Mouse (Mus musculus) left cerebral cortex, adult 11 months (tissue): ENCODE results near the gene Mrgprb3.

Experiments used
- DNase-seq: peaks from one replicate; pipeline ENCODE4 v3.0.0; 2022; ENCODE audit warnings: low spot score

Gene Mrgprb3

GRCm38 (mm10) chr7:48643711-48644110 lies at the start of gene Mrgprb3:
Mrgprb3 (minus strand) TSS chr7:48643811.
- no peak for DNase-seq
